Mouse (Mus musculus) testis, postnatal 10 days (tissue): ENCODE results near the gene Gm10644.
A peak's percentile ranks its signal among the peaks of the same experiment; 100 is the strongest.
"Not testable (repeated sequence)": the region's sequence is repeated elsewhere in the genome, so short reads cannot be mapped to it uniquely, and the experiment has no call there.

Source experiments
- DNase-seq: peaks from one replicate; pipeline ENCODE4 v3.0.0; 2021; ENCODE audit warnings: low spot score

Gm10644 gene

GRCm38 (mm10) chr8:83955106-83955957 is at the start of gene Gm10644, which contains the start of gene Asf1b:
Gene Gm10644 (minus strand): TSS chr8:83955205.
Gene Asf1b (plus strand): TSS chr8:83955507.
- peak; percentile 99 for DNase-seq

- peak; percentile 95 for DNase-seq
Measured at GRCm38 (mm10) chr8:84004533-84005201, 49.7 kb upstream of the Gm10644 start.

GRCm38 (mm10) chr8:84003612-84004246 is 48.7 kb upstream of the Gm10644 start:
- no peak for DNase-seq

GRCm38 (mm10) chr8:84002957-84003611 is 48.1 kb upstream of the Gm10644 start:
- peak; percentile 50 for DNase-seq

DNA sequence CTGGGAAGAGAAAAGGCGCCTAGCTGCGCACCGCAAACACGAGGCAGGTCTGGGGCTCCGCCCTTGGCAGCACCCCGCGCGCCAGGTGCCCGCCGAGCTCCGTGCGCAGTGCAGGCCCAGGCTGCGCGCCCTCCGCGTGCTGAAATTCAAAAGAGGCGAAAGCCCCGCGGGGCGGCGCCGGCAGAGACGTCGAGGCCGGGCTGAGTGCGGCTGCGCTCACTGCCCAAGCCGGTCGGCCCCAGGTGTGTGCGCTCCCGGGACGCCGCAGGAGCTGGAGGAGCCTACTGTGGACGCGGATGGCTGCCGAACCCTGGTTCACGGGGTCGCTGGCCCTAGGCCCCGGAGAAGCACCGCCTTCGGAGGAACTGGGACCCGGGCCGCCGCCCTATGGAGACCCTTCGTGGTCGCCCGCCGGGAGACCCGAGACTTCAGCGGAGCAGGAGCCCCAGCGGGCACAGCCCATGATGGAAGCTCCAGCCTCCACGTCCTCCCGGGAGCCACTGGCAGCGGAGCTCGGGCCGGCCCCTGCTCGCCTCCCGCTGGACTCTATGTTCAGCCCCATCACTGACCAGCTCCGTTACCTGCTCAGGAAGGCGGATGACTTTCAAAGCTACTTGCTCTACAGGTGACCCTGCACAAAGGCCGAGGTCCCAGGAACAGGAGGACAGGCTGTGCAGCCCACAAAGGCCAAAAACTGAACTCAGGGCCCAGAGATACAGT is 46.4 kb upstream of the Gm10644 start, which contains the start of gene 1700067K01Rik:
Gene 1700067K01Rik (plus strand): TSS at position 222 of the 720 bp plus-strand sequence.
- DNase-seq, result no peak

GRCm38 (mm10) chr8:83999825-84000224 is 44.8 kb upstream of the Gm10644 start:
- no peak for DNase-seq

DNA sequence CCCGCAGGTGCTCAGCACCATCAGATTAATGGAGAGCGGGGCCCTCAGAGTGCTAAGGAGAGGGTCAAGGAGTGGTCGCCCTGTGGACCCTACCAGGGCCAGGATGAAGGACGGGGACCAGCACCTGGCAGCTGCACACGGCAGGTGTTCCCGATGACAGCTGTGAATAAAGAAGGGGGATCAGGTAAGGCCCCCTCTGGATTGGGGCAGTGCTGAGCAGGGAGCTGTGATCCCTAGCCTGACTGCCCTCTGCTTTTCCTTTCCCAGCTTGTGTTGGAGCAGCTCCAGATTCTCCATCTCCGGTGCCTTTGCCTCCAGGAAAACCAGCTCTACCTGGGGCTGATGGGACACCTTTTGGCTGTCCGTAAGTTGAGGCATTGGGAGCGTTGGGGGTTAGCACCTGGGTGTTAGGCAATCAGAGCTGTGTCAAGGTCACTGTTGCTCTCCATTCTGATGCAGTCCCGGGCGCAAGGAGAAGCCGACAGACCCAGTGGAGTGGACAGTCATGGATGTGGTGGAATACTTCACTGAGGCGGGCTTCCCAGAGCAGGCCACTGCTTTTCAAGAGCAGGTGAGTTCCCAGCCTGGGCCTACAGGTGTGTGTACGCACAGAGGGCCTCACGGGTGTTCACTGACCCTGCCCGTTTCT is 44.2 kb upstream of the Gm10644 start:
- DNase-seq, result no peak

DNA sequence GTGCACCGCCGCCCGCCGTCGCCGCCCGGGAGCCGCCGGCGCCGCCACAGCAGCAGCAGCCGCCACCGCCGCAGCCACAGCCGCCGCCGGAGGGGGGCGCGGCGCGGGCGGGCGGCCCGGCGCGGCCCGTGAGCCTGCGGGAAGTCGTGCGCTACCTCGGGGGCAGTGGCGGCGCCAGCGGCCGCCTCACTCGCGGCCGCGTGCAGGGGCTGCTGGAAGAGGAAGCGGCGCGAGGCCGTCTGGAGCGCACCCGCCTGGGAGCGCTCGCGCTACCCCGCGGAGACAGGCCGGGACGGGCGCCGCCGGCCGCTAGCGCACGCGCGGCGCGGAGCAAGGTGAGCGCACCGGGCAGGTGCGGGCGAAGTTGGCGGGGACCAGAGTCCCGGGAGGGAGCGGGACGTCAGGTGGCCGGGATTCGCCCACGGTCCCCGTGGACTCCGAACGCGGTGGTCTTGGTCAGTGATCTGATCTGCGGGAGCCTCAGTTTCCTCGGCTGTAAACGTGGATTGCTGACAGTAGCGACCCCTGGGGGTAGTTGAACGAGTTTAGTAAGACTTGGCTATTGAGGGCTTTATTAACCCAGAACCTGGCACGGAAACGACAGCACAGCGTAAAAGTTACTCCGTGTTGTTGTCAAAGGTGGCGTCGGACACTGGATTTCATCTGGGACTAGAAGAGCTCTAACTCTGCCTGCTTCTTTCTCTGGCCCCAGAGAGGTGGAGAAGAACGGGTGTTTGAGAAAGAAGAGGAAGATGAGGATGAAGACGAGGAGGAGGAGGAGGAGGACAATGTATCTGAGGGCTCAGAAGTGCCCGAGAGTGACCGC is 43.4 kb upstream of the Gm10644 start:
- peak; percentile 71 for DNase-seq

- DNase-seq, result peak; percentile 77
Measured at GRCm38 (mm10) chr8:83997511-83998141, 42.6 kb upstream of the Gm10644 start, which contains the start of gene Samd1. Gene Samd1 (plus strand): TSS chr8:83997672.

DNA sequence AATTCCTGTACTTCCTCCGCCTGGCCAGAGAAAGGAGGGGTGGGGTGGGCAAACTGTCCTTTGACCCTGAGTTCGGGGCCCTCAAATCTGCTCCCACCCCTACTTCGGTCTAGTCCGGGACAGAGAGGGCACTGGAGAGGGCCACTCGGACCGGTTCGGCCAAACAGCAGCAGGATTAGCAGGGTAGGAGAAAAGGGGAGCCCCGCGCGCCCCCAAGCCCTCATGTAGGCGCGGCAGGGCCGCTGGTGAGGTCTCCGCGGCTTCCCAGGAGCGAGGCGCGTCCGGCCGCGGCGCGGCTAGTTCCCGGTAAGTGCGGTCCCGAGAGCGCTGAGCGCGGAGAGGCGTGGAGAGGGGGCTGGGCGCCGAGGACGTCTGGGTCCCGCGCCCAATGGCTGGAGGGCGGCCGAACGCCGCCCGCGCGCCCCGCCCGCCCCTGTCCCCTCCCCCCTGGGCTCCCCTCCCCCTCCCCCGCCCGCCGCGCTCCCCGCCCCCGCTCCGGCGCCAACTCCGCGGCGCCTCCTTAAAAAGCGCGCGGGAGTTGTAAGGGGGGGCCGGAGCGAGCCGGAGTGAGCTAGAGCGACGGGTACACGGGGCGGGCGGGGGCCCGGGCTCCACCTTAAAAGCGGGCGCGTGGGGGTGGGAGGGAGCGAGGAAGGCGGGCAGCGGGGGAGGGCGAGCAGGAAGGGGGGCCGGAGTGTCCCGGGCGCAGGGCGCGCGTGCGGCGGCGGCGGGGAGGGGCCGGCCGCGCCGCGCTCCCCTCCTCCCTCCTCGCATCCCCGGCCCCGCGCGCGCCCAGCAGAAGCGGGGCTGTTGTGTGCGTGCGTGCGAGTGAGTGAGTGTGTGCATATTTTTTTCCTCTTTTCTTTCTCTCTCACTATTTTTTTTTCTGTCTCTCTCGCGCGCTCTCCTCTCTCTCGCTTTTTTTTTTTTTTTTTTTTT is 41.8 kb upstream of the Gm10644 start:
- DNase-seq, result peak; percentile 94

- DNase-seq, result peak; percentile 58
Measured at GRCm38 (mm10) chr8:83995973-83996372, 41.0 kb upstream of the Gm10644 start.

DNA sequence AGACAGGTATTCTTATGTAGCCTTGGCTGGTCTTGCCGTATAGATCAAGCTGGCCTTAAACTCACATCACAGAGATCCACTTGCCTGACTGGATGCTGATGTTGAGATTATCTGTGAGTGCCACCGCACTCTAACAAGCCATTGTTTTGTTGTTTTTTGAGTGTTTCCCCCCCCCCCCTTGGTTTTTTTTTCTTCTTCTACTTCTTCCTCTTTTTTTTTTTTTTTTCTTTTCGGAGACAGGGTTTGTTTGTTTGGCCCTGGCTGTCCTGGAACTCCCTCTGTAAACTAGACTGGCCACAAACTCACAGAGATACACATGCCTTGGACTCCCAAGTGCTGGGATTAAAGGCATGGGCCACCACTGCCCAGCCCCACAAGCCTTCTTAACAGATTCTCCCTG is 39.0 kb upstream of the Gm10644 start:
- DNase-seq, result no peak

DNA sequence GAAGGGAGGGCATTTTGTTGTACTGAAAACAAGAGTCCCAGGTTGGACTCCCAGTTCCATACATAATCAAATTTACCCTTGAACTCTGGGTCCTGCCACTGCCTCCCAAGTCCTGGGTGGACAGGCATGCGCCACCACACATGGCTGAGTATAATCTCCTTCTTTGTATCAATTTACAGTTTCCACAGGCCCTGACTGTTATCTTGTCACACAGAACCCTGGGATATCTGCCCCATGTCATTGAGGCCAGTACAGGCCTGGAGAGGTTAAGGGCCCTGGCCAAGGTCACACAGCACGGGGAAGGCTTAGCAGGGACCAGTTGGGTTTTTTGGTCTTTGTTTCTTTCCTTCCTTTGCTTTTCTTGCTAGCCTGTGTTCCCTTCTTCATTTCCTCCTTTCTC is 37.5 kb upstream of the Gm10644 start:
- no peak for DNase-seq

DNA sequence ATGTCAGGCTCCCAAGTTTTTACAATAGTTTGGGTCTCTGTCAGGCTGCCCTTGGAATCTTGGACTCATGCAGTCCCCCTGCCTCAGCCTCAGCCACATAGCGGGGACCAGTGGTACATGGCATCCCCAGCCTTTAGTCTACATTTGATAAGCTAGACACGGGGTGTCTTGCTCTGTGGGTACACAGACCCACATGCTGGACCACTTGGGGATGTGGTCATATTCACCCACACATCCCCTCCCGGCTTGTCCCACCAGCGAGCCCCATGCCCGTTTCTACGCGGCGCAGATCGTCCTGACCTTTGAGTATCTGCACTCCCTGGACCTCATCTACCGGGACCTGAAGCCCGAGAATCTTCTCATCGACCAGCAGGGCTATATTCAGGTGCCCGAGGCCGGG is 35.2 kb upstream of the Gm10644 start:
- no peak for DNase-seq

GRCm38 (mm10) chr8:83989243-83989642 is 34.2 kb upstream of the Gm10644 start:
- DNase-seq, result no peak

DNA sequence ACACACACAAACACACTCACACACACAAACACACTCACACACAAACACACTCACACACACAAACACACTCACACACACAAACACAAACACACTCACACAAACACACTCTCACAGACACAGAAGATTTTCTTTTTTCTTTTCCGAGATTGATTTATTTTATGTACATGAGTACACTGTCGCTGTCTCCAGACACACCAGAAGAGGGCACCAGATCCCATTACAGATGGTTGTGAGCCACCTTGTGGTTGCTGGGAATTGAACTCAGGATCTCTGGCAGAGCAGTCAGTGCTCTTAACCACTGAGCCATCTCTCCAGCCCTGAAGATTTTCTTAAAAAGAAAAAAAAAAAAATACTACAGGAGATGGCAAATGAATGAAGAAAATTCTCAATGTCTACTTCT is 28.2 kb upstream of the Gm10644 start:
- DNase-seq, result not testable (repeated sequence)

GRCm38 (mm10) chr8:83982449-83982848 is 27.4 kb upstream of the Gm10644 start:
- DNase-seq, result no peak

DNA sequence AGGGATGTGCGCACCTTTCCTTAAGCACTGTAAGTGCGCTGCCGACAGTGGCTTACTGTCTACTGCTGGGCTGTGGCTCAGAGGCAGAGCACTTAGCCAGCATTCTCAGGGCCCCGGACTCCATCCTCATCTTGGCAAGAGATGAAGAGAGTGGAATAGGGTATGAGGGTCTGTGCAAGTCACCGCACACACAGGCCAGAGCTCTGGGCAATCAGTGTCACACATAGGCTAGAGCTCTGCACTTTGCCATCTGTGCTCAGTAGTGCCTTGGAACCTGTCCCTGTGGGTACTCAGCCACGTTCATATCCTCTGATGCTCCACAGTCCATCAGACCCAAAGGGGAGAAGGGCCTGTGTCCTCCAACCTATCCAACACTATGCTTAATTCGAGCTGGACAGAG is 26.5 kb upstream of the Gm10644 start:
- no peak for DNase-seq
